Mouse (Mus musculus): Measurements from ENCODE around the gene Gng5. TPM values are rescaled to one million over a fixed set of nuclear protein-coding genes. Genes with fewer than 3 reads are reported as not detected.

Gng5 gene
- polyA plus RNA-seq, 1 experiment from 2014 or later: 914 TPM

GRCm38 (mm10) chr3:146500003-146500809 is 599 bp downstream of the Gng5 start:
- ATAC-seq (ENCODE audit: low FRiP score, low read depth): no peak; the same call in none of the 2 replicates
- no peaks in the 10 kb centered on the region for H3K9me3 ChIP-seq
- peak overlapping the region; percentile 54 for H3K4me2 ChIP-seq (replicated peaks)
- under 1% methylated on average over 57 of the region's 57 CpGs for WGBS
- H3K4me3 ChIP-seq: peak overlapping the region; percentile 84
- no peaks in the 10 kb centered on the region; the same call in 1 of the 2 replicates for H3K27me3 ChIP-seq
- H3K36me3 ChIP-seq: peaks cover 14% of the 10 kb centered on the region
- peaks cover 21% of the 10 kb centered on the region for H3K4me1 ChIP-seq
- peak overlapping the region; percentile 84 for H3K27ac ChIP-seq (replicated peaks)
- H3K9ac ChIP-seq (replicated peaks): peak overlapping the region; percentile 86

GRCm38 (mm10) chr3:146500810-146501201 is 1.2 kb downstream of the Gng5 start:
- Histone ChIP-seq H3K9me3 (no peaks in the 10 kb centered on the region), H3K27ac (replicated peaks) (0 out of 2 replicates have a peak overlapping the region, but pooled peaks have one; percentile 84), H3K4me1 (peaks cover 21% of the 10 kb centered on the region), H3K27me3 (no peaks in the 10 kb centered on the region; the same call in 1 of the 2 replicates), H3K4me2 (replicated peaks) (peak overlapping the region; percentile 54), H3K9ac (replicated peaks) (peak overlapping the region; percentile 86), H3K36me3 (peaks cover 20% of the 10 kb centered on the region), H3K4me3 (peak overlapping the region; percentile 84)
- ATAC-seq (ENCODE audit: low FRiP score, low read depth): no peak
- WGBS: 9% methylated on average over 5 of the region's 5 CpGs

- no peaks in the 10 kb centered on the region for H3K9me3 ChIP-seq
- WGBS: 61% methylated on average over 5 of the region's 5 CpGs
- ATAC-seq (ENCODE audit: low FRiP score, low read depth): no peak
- peaks cover 27% of the 10 kb centered on the region for H3K36me3 ChIP-seq
- H3K4me1 ChIP-seq: peaks cover 21% of the 10 kb centered on the region
- no peak overlapping the region for H3K27ac ChIP-seq (replicated peaks)
- H3K4me2 ChIP-seq (replicated peaks): peak overlapping the region; percentile 54
- peak overlapping the region; percentile 84 for H3K4me3 ChIP-seq
- no peaks in the 10 kb centered on the region; the same call in 1 of the 2 replicates for H3K27me3 ChIP-seq
- H3K9ac ChIP-seq (replicated peaks): no peak overlapping the region; the same call in 1 of the 2 replicates
These were observed 2.1 kb downstream of the Gng5 start for GRCm38 (mm10) chr3:146501601-146502123.

GRCm38 (mm10) chr3:146506711-146507110 is 7.1 kb downstream of the Gng5 start:
- no peak overlapping the region for H3K4me3 ChIP-seq
- no peak overlapping the region for H3K27ac ChIP-seq (replicated peaks)
- H3K4me1 ChIP-seq: peaks cover 9% of the 10 kb centered on the region
- WGBS: 92% methylated on average over 7 of the region's 7 CpGs
- no peaks in the 10 kb centered on the region for H3K27me3 ChIP-seq
- peaks cover 68% of the 10 kb centered on the region for H3K36me3 ChIP-seq
- no peak for ATAC-seq (ENCODE audit: low FRiP score, low read depth)
- no peak overlapping the region for H3K9ac ChIP-seq (replicated peaks)
- H3K4me2 ChIP-seq (replicated peaks): no peak overlapping the region
- no peaks in the 10 kb centered on the region for H3K9me3 ChIP-seq

GRCm38 (mm10) chr3:146520226-146520797 is 20.7 kb downstream of the Gng5 start:
- H3K4me1 ChIP-seq: no peaks in the 10 kb centered on the region
- peak overlapping the region; percentile 76 for H3K9ac ChIP-seq (replicated peaks)
- H3K27me3 ChIP-seq: no peaks in the 10 kb centered on the region
- 0 out of 2 replicates have a peak, but pooled peaks have one; percentile 1 for ATAC-seq (ENCODE audit: low FRiP score, low read depth)
- peaks cover 24% of the 10 kb centered on the region for H3K36me3 ChIP-seq
- WGBS: 42% methylated on average over 5 of the region's 5 CpGs
- peak overlapping the region; percentile 96 for H3K27ac ChIP-seq (replicated peaks)
- peak overlapping the region; percentile 81 for H3K4me3 ChIP-seq
- peak overlapping the region; percentile 64 for H3K4me2 ChIP-seq (replicated peaks)
- H3K9me3 ChIP-seq: no peaks in the 10 kb centered on the region

GRCm38 (mm10) chr3:146520798-146521651 is 21.4 kb downstream of the Gng5 start, which contains the start of gene Rpf1:
Rpf1 (minus strand) TSS chr3:146521429.
- H3K9me3 ChIP-seq: no peaks in the 10 kb centered on the region
- peak within 1 kb of the TSS; percentile 64 for H3K4me2 ChIP-seq (replicated peaks)
- H3K4me1 ChIP-seq: no peaks in the 10 kb centered on the region
- under 1% methylated on average over 50 of the region's 82 CpGs for WGBS
- H3K9ac ChIP-seq (replicated peaks): peak within 1 kb of the TSS; percentile 76
- peak within 1 kb of the TSS; percentile 81 for H3K4me3 ChIP-seq
- peak; percentile 95 for ATAC-seq (ENCODE audit: low FRiP score, low read depth)
- no peaks in the 10 kb centered on the region for H3K27me3 ChIP-seq
- peaks cover 18% of the 10 kb centered on the region for H3K36me3 ChIP-seq
- H3K27ac ChIP-seq (replicated peaks): peak within 1 kb of the TSS; percentile 96

GRCm38 (mm10) chr3:146521652-146522020 is 22.0 kb downstream of the Gng5 start:
- Histone ChIP-seq H3K9ac (replicated peaks) (peak overlapping the region; percentile 76; the same call in 1 of the 2 replicates), H3K4me2 (replicated peaks) (peak overlapping the region; percentile 64), H3K4me1 (no peaks in the 10 kb centered on the region), H3K4me3 (peak overlapping the region; percentile 81), H3K27ac (replicated peaks) (peak overlapping the region; percentile 96), H3K36me3 (peaks cover 18% of the 10 kb centered on the region), H3K9me3 (no peaks in the 10 kb centered on the region), H3K27me3 (no peaks in the 10 kb centered on the region)
- peak; percentile 13; the same call in 1 of the 2 replicates for ATAC-seq (ENCODE audit: low FRiP score, low read depth)
- 19% methylated on average over 8 of the region's 8 CpGs for WGBS

GRCm38 (mm10) chr3:146528335-146528734 is 28.7 kb downstream of the Gng5 start:
- Histone ChIP-seq H3K27me3 (no peaks in the 10 kb centered on the region), H3K9me3 (no peaks in the 10 kb centered on the region), H3K9ac (replicated peaks) (no peak overlapping the region), H3K4me3 (no peak overlapping the region), H3K36me3 (no peaks in the 10 kb centered on the region), H3K4me1 (no peaks in the 10 kb centered on the region; the same call in 1 of the 2 replicates), H3K4me2 (replicated peaks) (no peak overlapping the region), H3K27ac (replicated peaks) (no peak overlapping the region; the same call in 1 of the 2 replicates)
- WGBS: 16% methylated on average over 2 of the region's 2 CpGs
- 0 out of 2 replicates have a peak, but pooled peaks have one; percentile 62 for ATAC-seq (ENCODE audit: low FRiP score, low read depth)

GRCm38 (mm10) chr3:146534986-146535385 is 35.4 kb downstream of the Gng5 start:
- no peak for ATAC-seq (ENCODE audit: low FRiP score, low read depth)
- no peak overlapping the region for H3K4me3 ChIP-seq
- no peaks in the 10 kb centered on the region for H3K36me3 ChIP-seq
- no peaks in the 10 kb centered on the region for H3K27me3 ChIP-seq
- H3K9ac ChIP-seq (replicated peaks): no peak overlapping the region
- H3K4me2 ChIP-seq (replicated peaks): no peak overlapping the region
- no peaks in the 10 kb centered on the region for H3K9me3 ChIP-seq
- H3K4me1 ChIP-seq: no peaks in the 10 kb centered on the region
- WGBS: 55% methylated on average over 6 of the region's 6 CpGs
- H3K27ac ChIP-seq (replicated peaks): no peak overlapping the region

GRCm38 (mm10) chr3:146540521-146541273 is 41.1 kb downstream of the Gng5 start:
- ATAC-seq (ENCODE audit: low FRiP score, low read depth): no peak
- no peak overlapping the region for H3K4me3 ChIP-seq
- 90% methylated on average over 4 of the region's 4 CpGs for WGBS

GRCm38 (mm10) chr3:146543632-146544031 is 44.0 kb downstream of the Gng5 start:
- Histone ChIP-seq H3K9me3 (no peaks in the 10 kb centered on the region), H3K4me1 (no peaks in the 10 kb centered on the region), H3K4me3 (no peak overlapping the region), H3K27ac (replicated peaks) (no peak overlapping the region), H3K36me3 (no peaks in the 10 kb centered on the region), H3K27me3 (no peaks in the 10 kb centered on the region), H3K4me2 (replicated peaks) (no peak overlapping the region), H3K9ac (replicated peaks) (no peak overlapping the region)
- no peak for ATAC-seq (ENCODE audit: low FRiP score, low read depth)
- 51% methylated on average over 1 of the region's 1 CpGs for WGBS

More at GRCm38 (mm10) chr3:146540521-146541273, 41.1 kb downstream of the Gng5 start:
- Histone ChIP-seq H3K4me2 (replicated peaks) (no peak overlapping the region), H3K9ac (replicated peaks) (no peak overlapping the region), H3K36me3 (no peaks in the 10 kb centered on the region), H3K27me3 (no peaks in the 10 kb centered on the region), H3K9me3 (no peaks in the 10 kb centered on the region), H3K27ac (replicated peaks) (no peak overlapping the region), H3K4me1 (no peaks in the 10 kb centered on the region)

All from midbrain, embryonic 12.5 days (tissue).